Mouse (Mus musculus) lung, postnatal 4 days (tissue): Measurements from ENCODE around the gene Gm4756.
A peak's percentile ranks its signal among the peaks of the same experiment; 100 is the strongest.
"Not testable (repeated sequence)": the region's sequence is repeated elsewhere in the genome, so short reads cannot be mapped to it uniquely, and the experiment has no call there.

Experiments used
- DNase-seq, 2 experiments: peaks; one replicate each; pipeline ENCODE4 v3.0.0; 2021

The Gm4756 gene

GRCm38 (mm10) chr12:72649611-72650330 is at the start of gene Gm4756:
TSS of gene Gm4756 (minus strand) at chr12:72649661.
- no peak for DNase-seq

GRCm38 (mm10) chr12:72694901-72695463 is 45.5 kb upstream of the Gm4756 start:
- DNase-seq: peak; percentile 16 to 32

GRCm38 (mm10) chr12:72694438-72694837 is 45.0 kb upstream of the Gm4756 start:
- DNase-seq: peak in 1 of 2 experiments; percentile 22

GRCm38 (mm10) chr12:72693895-72694294 is 44.4 kb upstream of the Gm4756 start:
- peak in 1 of 2 experiments; percentile 23 for DNase-seq

- DNase-seq: not testable (repeated sequence)
Observed at GRCm38 (mm10) chr12:72688281-72688680, 38.8 kb upstream of the Gm4756 start.

- not testable (repeated sequence) for DNase-seq
Observed at GRCm38 (mm10) chr12:72687741-72688140, 38.3 kb upstream of the Gm4756 start.

- not testable (repeated sequence) for DNase-seq
Observed at GRCm38 (mm10) chr12:72686566-72686965, 37.1 kb upstream of the Gm4756 start.

GRCm38 (mm10) chr12:72683612-72684011 is 34.2 kb upstream of the Gm4756 start:
- DNase-seq: no peak

- no peak for DNase-seq
Observed at GRCm38 (mm10) chr12:72682511-72683282, 33.2 kb upstream of the Gm4756 start.

- no peak for DNase-seq
Observed at GRCm38 (mm10) chr12:72681919-72682318, 32.5 kb upstream of the Gm4756 start.

- DNase-seq: no peak
Observed at GRCm38 (mm10) chr12:72679635-72680034, 30.2 kb upstream of the Gm4756 start.

- DNase-seq: peak; percentile 16 to 31
Observed at GRCm38 (mm10) chr12:72674820-72675219, 25.4 kb upstream of the Gm4756 start.

- DNase-seq: peak; percentile 50 to 58
Observed at GRCm38 (mm10) chr12:72674079-72674797, 24.8 kb upstream of the Gm4756 start.

GRCm38 (mm10) chr12:72671516-72672135 is 22.2 kb upstream of the Gm4756 start:
- no peak for DNase-seq

- DNase-seq: no peak
Observed at GRCm38 (mm10) chr12:72670921-72671320, 21.5 kb upstream of the Gm4756 start.

GRCm38 (mm10) chr12:72667868-72668469 is 18.5 kb upstream of the Gm4756 start:
- peak in 1 of 2 experiments; percentile 11 for DNase-seq

GRCm38 (mm10) chr12:72666015-72666414 is 16.6 kb upstream of the Gm4756 start:
- DNase-seq: no peak

GRCm38 (mm10) chr12:72664735-72665337 is 15.4 kb upstream of the Gm4756 start, which contains the start of gene Dhrs7:
TSS of gene Dhrs7 (minus strand) at chr12:72664909.
- peak; percentile 92 to 97 for DNase-seq

GRCm38 (mm10) chr12:72664020-72664734 is 14.7 kb upstream of the Gm4756 start:
- peak in 1 of 2 experiments; percentile 57 for DNase-seq

- no peak for DNase-seq
Observed at GRCm38 (mm10) chr12:72655775-72656174, 6.3 kb upstream of the Gm4756 start.

- DNase-seq: peak; percentile 32 to 75
Observed at GRCm38 (mm10) chr12:72654698-72655097, 5.2 kb upstream of the Gm4756 start.
